Mouse (Mus musculus) testis, adult 2 months (tissue): ENCODE measurements around the gene Ubxn4. TPM values are rescaled to one million over a fixed set of nuclear protein-coding genes. Genes with fewer than 3 reads are reported as not detected.

ENCODE experiments used
- H3K27ac ChIP-seq: fragments of 200-500 bp; 2 replicates; pipeline ENCODE4 v1.5.1; 2012; ENCODE audit warnings: low read depth, low read length; ENCODE audit not compliant: control insufficient read depth, insufficient read depth
- H3K27me3 ChIP-seq: fragments of 200-500 bp; 2 replicates; pipeline ENCODE4 v1.6.1; 2012; ENCODE audit warnings: mild to moderate bottlenecking, low read length, moderate library complexity; ENCODE audit not compliant: control insufficient read depth, insufficient read depth
- H3K36me3 ChIP-seq: fragments of 200-500 bp; 2 replicates; pipeline ENCODE4 v1.6.1; 2012; ENCODE audit warnings: mild to moderate bottlenecking, low read length; ENCODE audit not compliant: control insufficient read depth, insufficient read depth
- H3K4me1 ChIP-seq: fragments of 200-500 bp; 2 replicates; pipeline ENCODE4 v1.6.1; 2012; ENCODE audit warnings: low read length; ENCODE audit not compliant: control insufficient read depth, insufficient read depth
- H3K4me3 ChIP-seq: fragments of 200-500 bp; 2 replicates; pipeline ENCODE4 v1.5.1; 2012; ENCODE audit warnings: low read depth, mild to moderate bottlenecking, low read length, moderate library complexity, mixed read lengths; ENCODE audit not compliant: control insufficient read depth
- CTCF ChIP-seq: fragments of 200-500 bp; IDR thresholded peaks from 2 replicates; pipeline ENCODE4 v1.5.1; 2012; ENCODE audit warnings: low read depth, mild to moderate bottlenecking, inconsistent platforms, low read length, moderate library complexity; ENCODE audit not compliant: control insufficient read depth, insufficient read depth, insufficient replicate concordance
- POLR2A ChIP-seq: fragments of 200-500 bp; IDR thresholded peaks from 2 replicates; pipeline ENCODE4 v1.6.1; 2012; ENCODE audit warnings: low read depth, mild to moderate bottlenecking, inconsistent platforms, low read length, moderate library complexity; ENCODE audit not compliant: control insufficient read depth
- polyA plus RNA-seq: library from polyadenylated mRNA; depleted of rRNA; stranded (reverse); fragments of >200 nt; gene quantifications from 2 replicates; pipeline ENCODE4 v1.2.3, GENCODE M21; 2012; rRNA removed

Gene Ubxn4
- 25.3 and 25.6 TPM in 2 replicates for polyA plus RNA-seq

DNA sequence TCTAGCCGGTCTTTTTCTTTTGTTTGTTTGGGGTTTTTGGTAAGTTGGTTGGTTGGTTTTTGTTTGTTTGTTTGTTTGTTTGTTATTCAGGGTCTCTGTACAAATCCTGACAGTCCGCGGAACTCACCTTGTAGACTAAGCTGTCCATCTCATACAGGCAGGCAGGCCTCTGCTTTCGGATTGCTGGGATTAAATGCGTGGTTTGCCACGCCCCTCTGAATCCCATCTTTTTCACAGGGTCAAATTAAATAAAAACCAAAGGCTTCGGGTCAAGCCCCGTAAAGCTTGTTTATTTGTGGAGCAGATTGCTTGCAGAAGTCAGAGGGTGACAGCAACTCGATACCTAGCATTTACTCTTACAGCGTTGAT, at the start of gene Ubxn4:
Gene Ubxn4, plus strand, starts transcription at position 338 of the 369 bp plus-strand sequence.
- peak within 1 kb of the TSS; percentile 94 for H3K4me3 ChIP-seq
- no peaks in the 10 kb centered on the region for H3K4me1 ChIP-seq
- TF ChIP-seq POLR2A (no peak), CTCF (no peak)
- H3K27ac ChIP-seq, result peak within 1 kb of the TSS; percentile 86
- H3K36me3 ChIP-seq, result no peaks in the 10 kb centered on the region
- no peaks in the 10 kb centered on the region for H3K27me3 ChIP-seq

DNA sequence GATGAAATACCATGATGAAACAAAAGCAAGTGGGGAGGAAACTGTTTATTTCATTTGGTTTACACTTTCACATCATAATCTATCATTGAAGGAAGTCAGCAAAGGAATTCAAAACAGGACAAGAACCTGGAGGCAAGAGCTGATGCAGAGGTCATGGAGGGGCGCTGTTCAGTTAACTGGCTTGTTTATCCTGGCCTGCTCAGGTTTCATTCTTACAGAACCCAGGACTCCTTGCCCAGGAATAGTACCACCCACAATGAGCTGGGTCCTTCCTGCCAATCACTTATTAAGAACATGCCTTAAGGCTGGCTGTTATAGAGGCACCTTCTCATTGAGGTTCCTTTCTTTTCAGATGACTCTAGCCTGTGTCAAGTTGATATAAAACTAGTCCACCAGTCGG, 49.8 kb upstream of the Ubxn4 start:
- peaks cover 2% of the 10 kb centered on the region; the same call in 1 of the 2 replicates for H3K36me3 ChIP-seq
- no peaks in the 10 kb centered on the region for H3K27me3 ChIP-seq
- no peaks in the 10 kb centered on the region for H3K4me1 ChIP-seq
- TF ChIP-seq CTCF, result no peak
- no peak for TF ChIP-seq POLR2A
- H3K27ac ChIP-seq, result no peak overlapping the region
- no peak overlapping the region for H3K4me3 ChIP-seq

DNA sequence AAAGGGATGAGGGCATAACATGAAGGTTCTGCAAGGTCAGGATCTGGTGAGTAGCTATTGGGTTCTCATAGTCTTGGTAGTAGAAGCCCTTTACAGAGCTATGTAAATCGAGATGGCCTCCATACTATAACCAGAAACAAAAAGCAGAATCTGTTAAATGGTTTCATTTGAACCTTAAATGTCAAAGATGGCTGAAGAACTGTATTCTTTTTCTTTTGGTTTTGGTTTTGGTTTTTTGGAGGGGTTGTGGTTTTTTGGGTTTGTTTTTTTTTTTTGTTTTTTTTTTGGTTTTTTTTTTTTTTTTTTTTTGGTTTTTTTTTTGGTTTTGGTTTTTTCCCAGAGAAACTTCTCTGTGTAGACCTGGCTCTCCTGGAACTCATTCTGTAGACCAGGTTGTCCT, 46.4 kb upstream of the Ubxn4 start:
- Histone ChIP-seq H3K4me3 (no peak overlapping the region), H3K4me1 (no peaks in the 10 kb centered on the region), H3K27ac (no peak overlapping the region), H3K27me3 (no peaks in the 10 kb centered on the region), H3K36me3 (peaks cover 2% of the 10 kb centered on the region; the same call in 1 of the 2 replicates)
- TF ChIP-seq POLR2A, result no peak

DNA sequence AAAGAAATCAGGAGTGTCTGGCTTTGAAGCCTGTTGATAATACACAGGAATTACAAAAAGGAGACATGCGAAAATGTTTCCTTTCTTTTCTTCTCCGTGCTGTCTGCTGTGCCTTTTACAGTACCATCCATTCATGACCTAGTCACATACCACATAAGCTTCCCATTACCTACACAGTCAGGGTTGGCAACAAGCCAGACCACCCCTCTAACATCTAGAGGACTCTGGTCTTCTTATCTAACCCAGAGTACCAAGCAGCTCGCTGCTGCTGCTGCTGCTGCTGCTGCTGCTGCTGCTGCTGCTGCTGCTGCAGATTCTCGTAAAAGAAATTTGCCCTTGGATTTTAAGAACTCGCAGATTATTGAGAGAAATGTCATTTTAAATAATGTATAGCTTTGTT, 30.5 kb upstream of the Ubxn4 start:
- Histone ChIP-seq H3K36me3 (no peaks in the 10 kb centered on the region), H3K27me3 (no peaks in the 10 kb centered on the region), H3K4me1 (no peaks in the 10 kb centered on the region), H3K27ac (no peak overlapping the region), H3K4me3 (no peak overlapping the region)
- TF ChIP-seq CTCF, result no peak
- no peak for TF ChIP-seq POLR2A

DNA sequence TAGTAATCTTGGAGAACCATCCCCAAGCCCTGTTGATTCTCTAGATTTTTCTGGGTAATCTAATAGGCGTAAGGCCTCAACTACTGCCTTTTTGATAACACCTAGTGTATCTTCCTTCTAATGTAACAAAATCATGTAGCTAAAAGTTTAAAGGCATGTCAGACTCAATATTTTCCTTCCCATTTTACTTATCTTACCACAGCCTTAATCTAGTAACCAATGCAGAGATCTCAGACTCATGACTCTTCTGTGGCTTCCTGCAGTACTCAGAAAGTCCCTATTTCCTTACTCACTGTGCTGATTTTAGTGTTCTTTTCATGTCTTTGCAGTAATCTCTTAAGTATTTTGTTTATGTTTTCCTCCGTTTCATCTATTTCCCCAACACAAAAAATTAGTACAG, 21.9 kb upstream of the Ubxn4 start:
- H3K36me3 ChIP-seq, result peaks cover 1% of the 10 kb centered on the region; the same call in 1 of the 2 replicates
- no peaks in the 10 kb centered on the region for H3K4me1 ChIP-seq

DNA sequence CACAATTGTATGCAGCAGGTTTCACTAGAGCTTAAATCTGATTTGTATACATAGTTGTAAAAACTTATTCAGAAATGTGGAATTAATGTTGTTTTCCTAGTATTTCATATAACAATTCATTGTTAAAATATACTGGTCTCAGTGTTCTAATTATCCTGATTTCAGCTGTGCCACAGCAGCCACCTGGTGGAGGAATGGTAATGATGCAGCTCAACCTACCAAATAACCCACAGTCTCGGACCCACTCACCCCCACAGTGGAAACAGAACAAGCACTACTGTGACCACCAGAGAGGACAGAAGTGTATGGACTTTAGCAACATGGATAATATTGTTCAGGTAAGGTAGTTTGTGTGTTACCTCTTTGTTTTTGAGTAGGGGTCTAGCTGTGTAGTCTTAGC, 20.5 kb upstream of the Ubxn4 start:
- Histone ChIP-seq H3K4me3 (no peak overlapping the region), H3K36me3 (peaks cover 1% of the 10 kb centered on the region; the same call in 1 of the 2 replicates), H3K27me3 (no peaks in the 10 kb centered on the region), H3K4me1 (no peaks in the 10 kb centered on the region), H3K27ac (no peak overlapping the region)
- TF ChIP-seq POLR2A (no peak), CTCF (no peak)

More for the DNA sequence above, 21.9 kb upstream of the Ubxn4 start:
- Histone ChIP-seq H3K27me3 (no peaks in the 10 kb centered on the region), H3K27ac (no peak overlapping the region), H3K4me3 (no peak overlapping the region)
- TF ChIP-seq CTCF (no peak), POLR2A (no peak)

DNA sequence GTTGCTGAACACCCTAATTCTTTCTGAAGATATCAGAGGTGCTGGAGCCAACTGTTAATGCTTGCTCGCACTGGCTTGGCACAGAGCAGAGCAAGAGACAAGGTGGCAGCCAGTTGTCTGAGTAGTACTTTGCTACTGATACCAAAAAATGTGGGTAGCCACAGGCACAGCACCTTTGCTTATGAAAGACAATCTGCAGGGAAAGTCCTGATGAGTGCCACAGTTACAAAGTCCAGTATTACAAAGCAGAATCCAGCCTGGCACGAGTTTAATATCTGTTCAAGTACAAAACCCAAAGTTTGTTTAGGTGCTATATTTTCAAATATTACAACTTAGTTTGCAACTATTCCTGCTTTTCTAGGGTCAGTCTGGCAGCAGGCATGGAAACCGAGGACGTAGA, 8.6 kb upstream of the Ubxn4 start:
- no peak for TF ChIP-seq CTCF
- TF ChIP-seq POLR2A, result no peak
- H3K36me3 ChIP-seq, result peaks cover 2% of the 10 kb centered on the region; the same call in 1 of the 2 replicates
- H3K4me1 ChIP-seq, result no peaks in the 10 kb centered on the region
- H3K4me3 ChIP-seq, result no peak overlapping the region
- H3K27me3 ChIP-seq, result no peaks in the 10 kb centered on the region
- no peak overlapping the region for H3K27ac ChIP-seq
